Mouse (Mus musculus): ENCODE results near the gene B4galt2. TPM values are rescaled to one million over a fixed set of nuclear protein-coding genes. Genes with fewer than 3 reads are reported as not detected.
A peak's percentile ranks its signal among the peaks of the same experiment; 100 is the strongest.

B4galt2 gene
- polyA plus RNA-seq, 1 experiment from 2014 or later, result 16.6 TPM

DNA sequence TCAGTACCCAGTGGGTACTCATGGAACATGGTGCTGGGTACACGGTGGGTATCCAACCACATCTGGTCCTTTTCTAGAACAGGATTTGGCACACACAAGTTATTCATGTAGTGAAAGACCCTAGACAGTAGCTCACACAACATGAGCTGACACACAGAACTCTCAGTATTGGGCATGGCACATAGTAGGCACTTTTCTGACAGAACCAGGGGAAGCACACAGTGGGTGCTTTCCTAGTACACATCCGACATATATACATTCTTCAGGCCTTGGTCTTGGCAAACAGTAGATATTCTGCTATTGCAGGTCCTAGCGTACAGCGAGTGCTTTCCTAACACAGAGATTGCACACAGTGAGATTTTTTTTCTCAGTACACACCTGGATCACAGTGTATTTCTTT is 37.0 kb downstream of the B4galt2 start:
- 95% methylated on average over 4 of the region's 4 CpGs for WGBS

DNA sequence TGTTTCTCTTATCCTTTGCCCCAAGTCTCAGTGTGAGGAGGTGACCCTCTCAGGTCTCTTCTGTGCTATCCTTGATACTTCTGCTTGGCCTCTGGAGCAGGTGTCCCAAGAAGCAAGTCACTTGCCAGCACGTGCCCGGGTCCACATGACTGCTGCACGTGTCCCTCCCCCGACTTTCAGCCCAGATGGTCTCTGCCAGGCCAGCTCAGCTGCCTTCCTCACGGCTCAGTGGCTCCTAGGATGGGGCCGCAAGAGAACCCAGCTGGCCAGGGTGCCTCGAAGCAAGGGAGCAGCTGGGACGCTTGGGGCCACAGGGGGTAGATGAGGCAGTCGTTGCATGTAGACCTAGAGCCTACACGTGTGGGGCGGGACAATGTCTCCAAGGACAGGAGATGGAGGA is 38.0 kb downstream of the B4galt2 start:
- Histone ChIP-seq H3K4me1 (0 out of 2 replicates have a peak, but pooled peaks cover 2% of the 10 kb centered on the region), H3K4me3 (replicated peaks) (no peak overlapping the region), H3K9ac (no peak overlapping the region), H3K4me2 (no peak overlapping the region), H3K27ac (no peak overlapping the region), H3K27me3 (replicated peaks) (no peaks in the 10 kb centered on the region), H3K9me3 (no peaks in the 10 kb centered on the region), H3K36me3 (no peaks in the 10 kb centered on the region)
- WGBS, result 81% methylated on average over 11 of the region's 11 CpGs
- no peak for ATAC-seq (ENCODE audit: insufficient read depth, low FRiP score, low read depth)

More for the DNA sequence above, 37.0 kb downstream of the B4galt2 start:
- Histone ChIP-seq H3K27me3 (replicated peaks) (no peaks in the 10 kb centered on the region), H3K4me1 (no peaks in the 10 kb centered on the region), H3K9me3 (no peaks in the 10 kb centered on the region), H3K9ac (no peak overlapping the region), H3K4me2 (no peak overlapping the region), H3K36me3 (no peaks in the 10 kb centered on the region), H3K27ac (no peak overlapping the region), H3K4me3 (replicated peaks) (no peak overlapping the region)
- no peak for ATAC-seq (ENCODE audit: insufficient read depth, low FRiP score, low read depth)

DNA sequence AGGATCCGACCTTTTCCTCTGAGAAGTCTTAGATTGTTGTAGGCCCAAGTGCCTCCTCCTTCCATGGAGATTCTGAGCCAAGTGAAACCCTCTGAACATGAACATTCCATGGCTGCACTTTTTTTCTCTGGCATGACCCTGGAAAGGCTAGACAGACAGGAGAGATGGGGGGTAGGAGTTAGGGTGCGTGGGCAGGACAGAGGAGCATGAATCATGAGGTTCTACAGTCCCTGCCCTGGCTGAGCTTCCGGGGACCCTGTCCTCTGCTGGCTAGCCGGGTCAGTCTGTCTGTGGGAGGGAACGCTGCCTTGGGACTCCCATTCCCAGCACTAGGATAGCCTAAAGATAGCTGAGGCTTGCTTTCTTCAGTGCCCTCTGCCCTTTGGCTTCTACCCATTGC is 38.8 kb downstream of the B4galt2 start:
- Histone ChIP-seq H3K4me1 (0 out of 2 replicates have a peak, but pooled peaks cover 2% of the 10 kb centered on the region), H3K9ac (no peak overlapping the region), H3K27me3 (replicated peaks) (no peaks in the 10 kb centered on the region), H3K36me3 (no peaks in the 10 kb centered on the region), H3K4me2 (no peak overlapping the region), H3K4me3 (replicated peaks) (no peak overlapping the region), H3K9me3 (no peaks in the 10 kb centered on the region), H3K27ac (no peak overlapping the region)
- ATAC-seq (ENCODE audit: insufficient read depth, low FRiP score, low read depth), result no peak
- WGBS, result 79% methylated on average over 5 of the region's 5 CpGs

DNA sequence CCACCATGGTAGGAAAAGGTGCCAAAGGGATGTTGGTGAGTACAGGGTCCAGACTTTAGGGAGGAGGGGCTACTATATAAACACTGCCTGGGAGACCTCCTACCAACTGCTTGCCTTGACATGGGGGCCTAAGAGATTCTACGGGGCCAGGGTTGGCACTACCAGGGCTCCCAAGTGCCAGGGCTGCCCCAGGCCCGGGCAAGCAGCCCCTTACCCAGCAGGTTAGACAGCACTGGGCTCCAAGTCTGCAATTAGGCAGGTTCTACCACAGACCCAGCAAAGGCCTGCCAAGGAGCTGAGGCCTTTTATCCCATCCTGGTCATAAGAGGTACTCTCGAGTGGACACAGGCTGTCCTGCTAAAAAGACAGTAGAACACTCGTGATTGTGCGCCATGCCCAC is 40.2 kb downstream of the B4galt2 start:
- ATAC-seq (ENCODE audit: insufficient read depth, low FRiP score, low read depth), result no peak
- no peak overlapping the region for H3K4me3 ChIP-seq (replicated peaks)
- 93% methylated on average over 5 of the region's 5 CpGs for WGBS

DNA sequence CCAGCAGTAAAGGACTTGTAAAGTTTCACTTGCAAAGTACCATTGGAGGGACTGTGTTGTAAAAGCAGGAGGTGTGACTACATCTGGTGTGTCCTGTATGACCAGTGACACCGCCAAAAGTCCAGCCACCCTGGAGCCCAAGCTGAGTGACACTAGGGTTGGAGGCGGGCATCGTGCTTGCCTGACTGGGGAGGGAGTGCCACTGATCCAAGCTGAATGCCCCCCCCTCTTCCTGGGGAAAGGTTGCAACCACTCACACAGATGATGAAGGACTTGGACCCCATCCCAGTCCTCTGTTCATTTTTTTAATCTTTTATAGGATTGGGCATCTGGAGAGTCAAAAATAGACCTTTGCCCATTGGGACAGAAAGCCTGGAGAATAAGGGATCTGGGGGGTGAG is 41.7 kb downstream of the B4galt2 start:
- Histone ChIP-seq H3K9ac (no peak overlapping the region), H3K36me3 (no peaks in the 10 kb centered on the region), H3K4me2 (no peak overlapping the region), H3K4me3 (replicated peaks) (no peak overlapping the region), H3K9me3 (no peaks in the 10 kb centered on the region), H3K27me3 (replicated peaks) (no peaks in the 10 kb centered on the region), H3K4me1 (peaks cover 8% of the 10 kb centered on the region; the same call in 1 of the 2 replicates), H3K27ac (no peak overlapping the region)
- ATAC-seq (ENCODE audit: insufficient read depth, low FRiP score, low read depth), result no peak
- 74% methylated on average over 3 of the region's 3 CpGs for WGBS

More for the DNA sequence above, 40.2 kb downstream of the B4galt2 start:
- Histone ChIP-seq H3K4me2 (no peak overlapping the region), H3K27ac (no peak overlapping the region), H3K36me3 (no peaks in the 10 kb centered on the region), H3K4me1 (0 out of 2 replicates have a peak, but pooled peaks cover 2% of the 10 kb centered on the region), H3K9ac (no peak overlapping the region), H3K9me3 (no peaks in the 10 kb centered on the region), H3K27me3 (replicated peaks) (no peaks in the 10 kb centered on the region)

DNA sequence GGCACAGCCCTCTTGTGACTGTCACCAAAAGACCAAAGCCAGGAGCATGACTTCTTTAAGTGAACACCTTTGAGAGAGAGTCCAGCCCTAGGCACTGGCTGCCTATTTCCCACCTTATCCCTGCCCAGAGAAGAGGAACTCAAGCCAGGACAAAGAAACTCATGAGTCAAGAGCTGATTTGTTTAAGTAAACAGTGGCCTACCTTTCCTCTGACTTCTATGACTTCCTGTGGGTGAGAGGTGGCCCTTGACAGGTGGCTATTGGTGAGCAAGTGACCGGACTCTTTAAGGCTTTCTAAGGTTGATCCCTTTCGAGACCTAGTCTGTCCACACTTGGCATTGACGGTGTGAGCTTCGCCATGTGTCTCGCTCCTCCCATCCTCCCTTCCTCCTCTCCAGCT is 42.5 kb downstream of the B4galt2 start:
- H3K36me3 ChIP-seq, result no peaks in the 10 kb centered on the region
- peak overlapping the region; percentile 22; the same call in 1 of the 2 replicates for H3K27ac ChIP-seq
- H3K9ac ChIP-seq, result no peak overlapping the region
- H3K4me2 ChIP-seq, result no peak overlapping the region
- H3K9me3 ChIP-seq, result no peaks in the 10 kb centered on the region
- no peak for ATAC-seq (ENCODE audit: insufficient read depth, low FRiP score, low read depth)
- WGBS, result 79% methylated on average over 5 of the region's 5 CpGs
- H3K4me3 ChIP-seq (replicated peaks), result no peak overlapping the region
- no peaks in the 10 kb centered on the region for H3K27me3 ChIP-seq (replicated peaks)
- peaks cover 8% of the 10 kb centered on the region; the same call in 1 of the 2 replicates for H3K4me1 ChIP-seq

DNA sequence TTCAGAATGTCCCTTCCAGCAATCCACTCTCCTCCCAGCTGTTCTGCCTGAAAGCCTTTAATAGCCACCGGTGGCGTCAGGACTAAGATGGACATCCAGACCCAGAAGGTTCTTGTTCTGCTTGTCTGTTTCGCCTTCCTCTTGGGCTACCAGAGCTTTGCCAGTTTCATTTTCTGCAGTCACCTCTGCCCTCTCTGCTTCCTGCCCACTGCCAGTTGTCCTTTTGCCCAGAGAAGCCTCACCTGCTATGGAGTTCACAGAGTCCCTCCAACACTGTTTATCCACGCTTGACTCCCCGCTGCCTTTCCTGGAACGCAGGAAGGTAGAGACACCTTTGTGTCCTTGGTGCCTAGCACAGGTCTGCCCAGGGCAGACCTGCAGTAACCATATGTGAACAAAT is 43.9 kb downstream of the B4galt2 start:
- H3K27ac ChIP-seq, result no peak overlapping the region
- H3K9me3 ChIP-seq, result no peaks in the 10 kb centered on the region
- H3K4me1 ChIP-seq, result peaks cover 12% of the 10 kb centered on the region
- 67% methylated on average over 6 of the region's 6 CpGs for WGBS
- H3K4me3 ChIP-seq (replicated peaks), result no peak overlapping the region
- no peak overlapping the region for H3K4me2 ChIP-seq
- no peaks in the 10 kb centered on the region for H3K36me3 ChIP-seq
- no peak overlapping the region for H3K9ac ChIP-seq
- no peaks in the 10 kb centered on the region for H3K27me3 ChIP-seq (replicated peaks)
- no peak for ATAC-seq (ENCODE audit: insufficient read depth, low FRiP score, low read depth)

DNA sequence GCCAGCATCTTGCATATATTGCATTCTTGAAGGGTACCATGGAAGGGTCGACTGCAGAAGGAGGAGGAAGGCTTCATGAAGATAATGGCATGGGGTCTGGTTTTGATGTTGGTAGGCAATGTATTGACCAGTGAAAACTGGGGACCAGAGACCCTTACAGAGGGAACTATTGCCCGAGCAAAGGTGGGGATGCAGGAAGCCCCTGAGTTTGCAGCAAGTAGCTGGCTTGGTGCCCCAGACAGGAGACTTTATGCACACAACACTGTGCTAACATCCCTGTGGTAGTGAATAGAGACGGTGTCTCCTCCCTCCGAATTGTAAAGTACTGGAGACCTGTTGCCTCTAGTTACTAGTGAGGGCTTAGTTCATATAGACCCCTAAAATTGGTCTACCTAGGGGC is 46.0 kb downstream of the B4galt2 start:
- Histone ChIP-seq H3K4me2 (peak overlapping the region; percentile 93), H3K27ac (no peak overlapping the region), H3K9me3 (no peaks in the 10 kb centered on the region), H3K4me1 (peaks cover 13% of the 10 kb centered on the region), H3K27me3 (replicated peaks) (no peaks in the 10 kb centered on the region), H3K36me3 (no peaks in the 10 kb centered on the region), H3K9ac (no peak overlapping the region), H3K4me3 (replicated peaks) (peak overlapping the region; percentile 58; the same call in 1 of the 2 replicates)
- ATAC-seq (ENCODE audit: insufficient read depth, low FRiP score, low read depth), result no peak
- 64% methylated on average over 4 of the region's 4 CpGs for WGBS

DNA sequence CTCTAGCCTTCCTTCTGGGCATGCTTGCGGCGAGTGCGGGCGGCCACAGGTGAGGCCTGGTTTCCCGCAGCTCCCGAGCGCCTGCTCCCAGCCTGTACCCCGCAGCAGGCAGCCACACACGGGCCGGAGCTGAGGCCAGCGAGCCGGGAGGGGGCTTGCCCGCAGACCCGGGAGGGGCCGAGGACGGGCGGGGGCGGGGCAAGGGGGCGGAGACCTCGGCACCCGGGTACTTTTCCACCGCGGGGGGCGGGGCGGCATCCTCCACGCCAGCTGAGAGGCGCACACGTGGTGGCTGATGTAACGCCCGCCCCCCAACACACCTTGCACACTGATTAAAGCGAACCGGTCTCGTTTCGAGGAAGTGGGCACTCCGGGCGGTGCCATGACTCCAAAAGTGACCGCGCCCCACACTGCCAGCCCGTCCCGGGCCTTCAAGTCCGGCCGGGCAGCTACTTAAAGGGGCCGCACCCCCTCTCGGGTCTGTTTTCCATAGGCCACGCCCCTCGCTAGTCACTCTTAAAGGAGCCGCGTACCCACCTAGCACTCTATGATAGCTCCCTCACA is 47.0 kb downstream of the B4galt2 start:
- Histone ChIP-seq H3K36me3 (no peaks in the 10 kb centered on the region), H3K4me3 (replicated peaks) (peak overlapping the region; percentile 58), H3K9me3 (no peaks in the 10 kb centered on the region), H3K4me1 (peaks cover 23% of the 10 kb centered on the region), H3K27ac (peak overlapping the region; percentile 93), H3K27me3 (replicated peaks) (no peaks in the 10 kb centered on the region), H3K9ac (peak overlapping the region; percentile 69), H3K4me2 (peak overlapping the region; percentile 93)
- peak; percentile 86 for ATAC-seq (ENCODE audit: insufficient read depth, low FRiP score, low read depth)
- 0% methylated on average over 43 of the region's 48 CpGs for WGBS

DNA sequence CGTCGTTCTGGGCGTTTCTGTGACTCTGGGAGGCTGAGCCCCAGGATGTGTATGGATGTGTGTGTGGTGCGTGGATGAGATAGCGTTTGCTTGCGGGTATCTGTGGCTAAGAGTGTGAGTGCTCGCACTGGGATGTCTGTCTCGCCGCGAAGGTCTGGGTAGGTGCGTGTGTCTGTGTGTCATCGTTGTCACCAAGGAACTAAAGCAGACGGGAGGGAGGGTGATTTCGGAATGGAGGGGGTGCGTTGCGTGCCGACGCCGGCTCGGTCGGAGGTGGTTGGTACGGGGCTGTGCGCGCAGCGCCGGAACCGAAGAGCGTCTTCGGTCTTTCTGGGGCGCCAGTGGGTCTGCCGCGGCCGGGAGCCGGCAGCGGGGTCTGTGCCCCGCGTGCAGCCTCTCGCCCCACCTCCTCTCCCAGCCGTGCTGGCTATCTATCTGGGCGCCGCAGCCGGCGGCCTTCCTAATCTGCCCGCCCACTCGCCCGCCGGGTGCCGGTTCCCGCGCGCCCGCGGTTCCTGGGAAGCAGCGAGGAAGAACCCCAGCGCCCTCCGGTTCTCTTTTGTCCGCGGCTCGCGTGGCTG is 47.7 kb downstream of the B4galt2 start:
- H3K27me3 ChIP-seq (replicated peaks), result no peaks in the 10 kb centered on the region
- WGBS, result under 1% methylated on average over 60 of the region's 60 CpGs
- peak overlapping the region; percentile 69 for H3K9ac ChIP-seq
- ATAC-seq (ENCODE audit: insufficient read depth, low FRiP score, low read depth), result peak; percentile 44
- H3K4me1 ChIP-seq, result peaks cover 25% of the 10 kb centered on the region
- H3K4me2 ChIP-seq, result peak overlapping the region; percentile 93
- peak overlapping the region; percentile 58 for H3K4me3 ChIP-seq (replicated peaks)
- H3K9me3 ChIP-seq, result no peaks in the 10 kb centered on the region
- peak overlapping the region; percentile 93 for H3K27ac ChIP-seq
- no peaks in the 10 kb centered on the region for H3K36me3 ChIP-seq

DNA sequence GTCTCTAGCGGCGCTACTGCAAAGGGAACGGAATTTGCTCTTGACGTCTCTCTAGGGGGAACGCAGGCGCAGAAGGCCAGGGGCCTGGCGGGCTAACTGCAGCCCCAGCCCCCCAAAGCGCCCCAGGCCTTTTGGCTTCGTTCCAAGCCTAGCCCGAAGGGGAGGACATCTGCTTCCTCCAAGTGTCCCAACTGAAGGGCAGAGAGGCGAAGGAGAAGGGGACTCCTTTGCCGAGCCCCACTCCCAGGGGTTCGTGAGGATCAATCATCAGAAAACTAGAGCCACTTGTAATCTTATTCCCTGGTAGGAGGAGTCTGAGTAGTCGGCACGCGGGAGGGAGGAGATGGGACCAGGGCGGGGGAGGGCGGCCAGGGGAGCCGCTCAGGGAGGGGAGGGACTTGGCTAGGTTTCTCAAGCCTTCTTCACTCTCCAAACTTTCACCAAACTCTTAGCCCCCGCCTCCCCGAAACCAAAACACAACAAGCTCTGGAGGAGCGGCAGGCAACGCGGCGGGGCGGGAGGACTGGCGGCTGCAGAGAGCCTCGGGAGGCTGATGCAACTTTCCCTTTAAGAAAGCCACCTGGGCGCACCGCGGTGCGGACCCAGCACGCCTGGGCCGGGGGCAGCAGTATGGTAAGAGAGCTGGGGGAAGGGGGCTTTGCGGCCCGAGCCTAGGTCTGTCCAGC is 48.3 kb downstream of the B4galt2 start:
- peak overlapping the region; percentile 58 for H3K4me3 ChIP-seq (replicated peaks)
- H3K9me3 ChIP-seq, result no peaks in the 10 kb centered on the region
- H3K9ac ChIP-seq, result peak overlapping the region; percentile 69
- peak overlapping the region; percentile 93 for H3K4me2 ChIP-seq
- no peaks in the 10 kb centered on the region for H3K36me3 ChIP-seq
- peak; percentile 42 for ATAC-seq (ENCODE audit: insufficient read depth, low FRiP score, low read depth)
- H3K4me1 ChIP-seq, result peaks cover 31% of the 10 kb centered on the region
- peak overlapping the region; percentile 93 for H3K27ac ChIP-seq
- no peaks in the 10 kb centered on the region for H3K27me3 ChIP-seq (replicated peaks)
- under 1% methylated on average over 36 of the region's 36 CpGs for WGBS

DNA sequence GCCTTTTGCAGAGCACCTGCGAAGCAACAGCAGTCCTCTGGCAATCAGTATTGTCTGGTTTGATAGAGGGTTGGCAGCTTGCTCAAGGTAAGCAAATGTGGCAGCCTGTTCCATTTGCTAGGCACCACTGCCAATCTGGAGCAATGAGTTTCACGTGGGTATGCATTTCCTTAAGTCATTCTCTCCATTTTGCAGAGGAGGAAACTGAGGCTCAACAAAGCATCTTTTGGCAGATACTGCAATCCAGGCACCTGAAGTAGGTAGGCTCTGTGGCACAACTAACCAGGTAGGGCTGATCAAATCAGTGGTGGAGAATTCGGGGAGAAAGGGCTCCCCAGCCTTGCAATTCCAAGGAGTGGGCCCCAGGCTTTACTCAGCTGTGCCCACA is 48.8 kb downstream of the B4galt2 start, which contains the start of gene Slc6a9:
Gene Slc6a9 (plus strand): TSS at position 50 of the 388 bp plus-strand sequence.
- Histone ChIP-seq H3K4me2 (peak within 1 kb of the TSS; percentile 93), H3K27me3 (replicated peaks) (no peaks in the 10 kb centered on the region), H3K27ac (peak within 1 kb of the TSS; percentile 93), H3K36me3 (no peaks in the 10 kb centered on the region), H3K9me3 (no peaks in the 10 kb centered on the region), H3K4me1 (peaks cover 36% of the 10 kb centered on the region), H3K9ac (peak within 1 kb of the TSS; percentile 69), H3K4me3 (replicated peaks) (peak within 1 kb of the TSS; percentile 58)
- WGBS, result 26% methylated on average over 3 of the region's 3 CpGs
- ATAC-seq (ENCODE audit: insufficient read depth, low FRiP score, low read depth), result no peak
